Mouse (Mus musculus): ENCODE measurements around the gene Pnpla5. TPM values are rescaled to one million over a fixed set of nuclear protein-coding genes. Genes with fewer than 3 reads are reported as not detected.
A peak's percentile ranks its signal among the peaks of the same experiment; 100 is the strongest.

The Pnpla5 gene
- polyA plus RNA-seq, 2 experiments: not detected

GRCm38 (mm10) chr15:84069455-84070050 is 53.4 kb downstream of the Pnpla5 start:
- WGBS: 5% methylated on average over 16 of the region's 16 CpGs
- H3K36me3 ChIP-seq (ENCODE audit: control insufficient read depth, insufficient read depth, low read length): no peaks in the 10 kb centered on the region
- DNase-seq (ENCODE audit: low spot score) (no peak), ATAC-seq (ENCODE audit: low FRiP score, low read depth) (no peak)
- H3K9ac ChIP-seq (ENCODE audit: low read depth, low read length, severe bottlenecking): no peak overlapping the region
- H3K4me3 ChIP-seq (replicated peaks; ENCODE audit: low read length): no peak overlapping the region
- H3K4me2 ChIP-seq (replicated peaks; ENCODE audit: low read depth, low read length, severe bottlenecking): no peak overlapping the region
- H3K9me3 ChIP-seq (ENCODE audit: control insufficient read depth, low read length): peaks cover 5% of the 10 kb centered on the region; the same call in 1 of the 2 replicates
- no peak for TF ChIP-seq POLR2A (IDR thresholded peaks at IDR 0.05; ENCODE audit: borderline replicate concordance, extremely low read depth, insufficient read depth, insufficient read length)
- H3K27me3 ChIP-seq (ENCODE audit: control insufficient read depth, insufficient read depth, low read length): peaks cover 31% of the 10 kb centered on the region
- no peak overlapping the region for H3K27ac ChIP-seq (replicated peaks; ENCODE audit: low read depth, low read length)
- H3K4me1 ChIP-seq (ENCODE audit: control insufficient read depth, insufficient read depth, low read length): no peaks in the 10 kb centered on the region; the same call in 1 of the 2 replicates

GRCm38 (mm10) chr15:84065701-84066100 is 57.3 kb downstream of the Pnpla5 start:
- Histone ChIP-seq H3K36me3 (ENCODE audit: control insufficient read depth, insufficient read depth, low read length) (no peaks in the 10 kb centered on the region), H3K9ac (ENCODE audit: low read depth, low read length, severe bottlenecking) (no peak overlapping the region), H3K4me2 (replicated peaks; ENCODE audit: low read depth, low read length, severe bottlenecking) (no peak overlapping the region), H3K9me3 (ENCODE audit: control insufficient read depth, low read length) (peaks cover 5% of the 10 kb centered on the region; the same call in 1 of the 2 replicates), H3K4me1 (ENCODE audit: control insufficient read depth, insufficient read depth, low read length) (no peaks in the 10 kb centered on the region; the same call in 1 of the 2 replicates), H3K27me3 (ENCODE audit: control insufficient read depth, insufficient read depth, low read length) (peaks cover 35% of the 10 kb centered on the region), H3K4me3 (replicated peaks; ENCODE audit: low read length) (no peak overlapping the region), H3K27ac (replicated peaks; ENCODE audit: low read depth, low read length) (no peak overlapping the region)
- ATAC-seq (ENCODE audit: low FRiP score, low read depth) (no peak), DNase-seq (ENCODE audit: low spot score) (no peak)
- WGBS: 70% methylated on average over 4 of the region's 4 CpGs
- no peak for TF ChIP-seq POLR2A (IDR thresholded peaks at IDR 0.05; ENCODE audit: borderline replicate concordance, extremely low read depth, insufficient read depth, insufficient read length)

DNA sequence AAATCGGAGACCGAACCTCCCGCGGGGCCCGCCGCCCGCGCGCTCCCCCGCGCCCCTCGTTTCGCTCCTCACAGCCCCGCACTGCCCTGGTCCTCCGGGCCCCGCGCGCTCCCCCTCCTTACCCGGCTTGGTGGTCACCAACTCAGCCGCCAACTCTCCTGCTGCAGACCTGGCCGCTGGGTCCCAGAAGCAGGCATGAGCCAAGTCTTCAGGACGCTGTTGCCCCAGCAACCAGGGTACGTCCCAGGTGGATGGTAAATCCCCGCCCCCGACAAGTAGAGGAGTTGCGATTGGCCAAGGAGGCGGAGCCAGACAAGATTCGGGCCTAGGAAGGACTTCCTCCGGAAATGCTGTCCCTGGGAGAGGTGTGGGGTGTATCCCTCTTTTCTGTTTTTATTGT is 57.8 kb downstream of the Pnpla5 start, which contains the start of gene Efcab6:
Efcab6 (minus strand) TSS at position 240 of the 400 bp plus-strand sequence.
- no peak for ATAC-seq (ENCODE audit: low FRiP score, low read depth)

More for the DNA sequence above, 57.8 kb downstream of the Pnpla5 start, which contains the start of gene Efcab6:
- no peak within 1 kb of the TSS for H3K9ac ChIP-seq (ENCODE audit: low read depth, low read length, severe bottlenecking)
- DNase-seq (ENCODE audit: low spot score): no peak
- peak within 1 kb of the TSS; percentile 17; the same call in 1 of the 2 replicates for H3K4me3 ChIP-seq (replicated peaks; ENCODE audit: low read length)
- H3K27me3 ChIP-seq (ENCODE audit: control insufficient read depth, insufficient read depth, low read length): peaks cover 30% of the 10 kb centered on the region
- H3K4me1 ChIP-seq (ENCODE audit: control insufficient read depth, insufficient read depth, low read length): no peaks in the 10 kb centered on the region; the same call in 1 of the 2 replicates
- H3K36me3 ChIP-seq (ENCODE audit: control insufficient read depth, insufficient read depth, low read length): no peaks in the 10 kb centered on the region
- 2% methylated on average over 26 of the region's 29 CpGs for WGBS
- no peak within 1 kb of the TSS for H3K27ac ChIP-seq (replicated peaks; ENCODE audit: low read depth, low read length)
- H3K9me3 ChIP-seq (ENCODE audit: control insufficient read depth, low read length): peaks cover 5% of the 10 kb centered on the region; the same call in 1 of the 2 replicates
- H3K4me2 ChIP-seq (replicated peaks; ENCODE audit: low read depth, low read length, severe bottlenecking): peak within 1 kb of the TSS; percentile 40
- no peak for TF ChIP-seq POLR2A (IDR thresholded peaks at IDR 0.05; ENCODE audit: borderline replicate concordance, extremely low read depth, insufficient read depth, insufficient read length)

Small RNA genes within 50 kb of the gene (microRNA-seq; reads per million reads assigned to microRNA genes)
- not detected for gene Mir6392

Other genes with a start within 250 kb of the Pnpla5 start
- 0.10 and 0.25 TPM in 2 replicates for gene Efcab6, start 57.8 kb downstream of the Pnpla5 start, polyA plus RNA-seq (2012; rRNA removed)
- 0.18 and 0.52 TPM in 2 replicates for gene Efcab6, start 57.8 kb downstream of the Pnpla5 start, polyA plus RNA-seq (2014; fragmentation: Nextera tagmentation; extraction: Ambion mirVana)
- 3.1 and 3.6 TPM in 2 replicates for gene Sult4a1, start 17.4 kb downstream of the Pnpla5 start, polyA plus RNA-seq (2012; rRNA removed)
- gene Sult4a1, start 17.4 kb downstream of the Pnpla5 start, polyA plus RNA-seq (2014; fragmentation: Nextera tagmentation; extraction: Ambion mirVana): 0.81 and 1.2 TPM in 2 replicates
- gene Pnpla3, start 44.7 kb upstream of the Pnpla5 start, polyA plus RNA-seq (2012; rRNA removed): 1.6 and 1.8 TPM in 2 replicates
- gene Pnpla3, start 44.7 kb upstream of the Pnpla5 start, polyA plus RNA-seq (2014; fragmentation: Nextera tagmentation; extraction: Ambion mirVana): 0.15 and 0.28 TPM in 2 replicates
- gene Samm50, start 69.1 kb upstream of the Pnpla5 start, polyA plus RNA-seq (2012; rRNA removed): 22.2 and 29.1 TPM in 2 replicates
- 71.2 and 71.8 TPM in 2 replicates for gene Samm50, start 69.1 kb upstream of the Pnpla5 start, polyA plus RNA-seq (2014; fragmentation: Nextera tagmentation; extraction: Ambion mirVana)
- 13.5 and 14.0 TPM in 2 replicates for gene Parvb, start 108.9 kb upstream of the Pnpla5 start, polyA plus RNA-seq (2012; rRNA removed)
- 2.4 and 2.6 TPM in 2 replicates for gene Parvb, start 108.9 kb upstream of the Pnpla5 start, polyA plus RNA-seq (2014; fragmentation: Nextera tagmentation; extraction: Ambion mirVana)
- gene Parvg, start 200.9 kb upstream of the Pnpla5 start, polyA plus RNA-seq (2012; rRNA removed): 3.6 and 3.9 TPM in 2 replicates
- gene Parvg, start 200.9 kb upstream of the Pnpla5 start, polyA plus RNA-seq (2014; fragmentation: Nextera tagmentation; extraction: Ambion mirVana): 2.5 and 2.8 TPM in 2 replicates